Mouse (Mus musculus): ENCODE measurements around the gene Ung. TPM values are rescaled to one million over a fixed set of nuclear protein-coding genes. Genes with fewer than 3 reads are reported as not detected.

The Ung gene
- total and polyA plus RNA-seq, 2 experiments from 2014 or later = 6.7 to 9.1 TPM

DNA sequence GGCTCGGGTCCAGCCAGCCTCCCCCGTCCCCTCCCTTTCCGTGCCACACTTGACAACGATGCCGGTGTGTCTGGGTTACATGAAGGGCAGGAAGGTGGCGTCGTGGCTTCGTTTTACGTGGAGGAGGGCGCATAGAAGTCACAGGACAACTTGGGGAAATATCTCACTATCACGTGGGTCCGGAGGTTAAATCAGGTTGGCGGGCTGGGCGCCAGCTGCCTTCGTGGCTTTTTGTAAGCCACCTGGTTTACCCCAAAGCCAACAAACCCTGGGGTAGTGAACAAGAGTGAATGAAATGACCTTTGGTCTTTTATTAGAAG, 1.3 kb downstream of the Ung start:
- Histone ChIP-seq H3K4me2 (ENCODE audit: low read depth) (peak overlapping the region; percentile 94), H3K36me3 (ENCODE audit: insufficient read depth) (no peaks in the 10 kb centered on the region), H3K9me3 (ENCODE audit: low read length) (no peaks in the 10 kb centered on the region), H3K4me3 (ENCODE audit: low read depth, low read length) (peak overlapping the region; percentile 61), H3K27me3 (ENCODE audit: insufficient read depth, low read length) (no peaks in the 10 kb centered on the region), H3K27ac (ENCODE audit: low read depth, low read length) (peak overlapping the region; percentile 22; the same call in 1 of the 2 replicates), H3K9ac (peak overlapping the region; percentile 48), H3K4me1 (ENCODE audit: insufficient read depth) (peaks cover 4% of the 10 kb centered on the region; the same call in 1 of the 2 replicates)
- ATAC-seq (no peak), DNase-seq (peak; percentile 36)
- TF ChIP-seq CTCF (IDR thresholded peaks at IDR 0.05; ENCODE audit: low read depth) = no peak
- 2% methylated on average over 15 of the region's 15 CpGs for WGBS

DNA sequence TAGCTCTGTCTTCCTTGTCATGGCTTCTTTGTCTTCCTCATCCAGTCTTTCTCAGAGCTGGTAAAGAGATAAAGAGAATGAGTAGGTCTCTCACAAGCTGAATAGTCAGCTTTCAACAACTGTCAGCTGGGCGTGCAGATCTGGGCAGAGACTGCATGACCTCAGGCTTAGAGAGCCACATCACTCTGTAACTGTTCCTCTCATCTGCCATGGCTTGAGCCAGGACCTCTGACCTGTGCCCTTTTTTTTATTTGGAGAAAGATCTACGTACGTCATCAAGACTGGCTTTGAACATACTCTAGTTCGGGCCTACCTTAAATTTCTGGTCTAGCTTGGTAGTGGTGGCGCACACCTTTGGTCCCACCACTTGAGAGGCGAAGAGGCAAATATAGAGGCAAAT, 2.7 kb downstream of the Ung start:
- 91% methylated on average over 6 of the region's 6 CpGs for WGBS
- ATAC-seq (no peak), DNase-seq (no peak)
- Histone ChIP-seq H3K9me3 (ENCODE audit: low read length) (no peaks in the 10 kb centered on the region), H3K4me1 (ENCODE audit: insufficient read depth) (peaks cover 4% of the 10 kb centered on the region; the same call in 1 of the 2 replicates), H3K9ac (no peak overlapping the region), H3K36me3 (ENCODE audit: insufficient read depth) (peaks cover 4% of the 10 kb centered on the region; the same call in 1 of the 2 replicates), H3K4me3 (ENCODE audit: low read depth, low read length) (no peak overlapping the region), H3K27ac (ENCODE audit: low read depth, low read length) (no peak overlapping the region), H3K4me2 (ENCODE audit: low read depth) (no peak overlapping the region), H3K27me3 (ENCODE audit: insufficient read depth, low read length) (no peaks in the 10 kb centered on the region)
- TF ChIP-seq CTCF (IDR thresholded peaks at IDR 0.05; ENCODE audit: low read depth) = no peak

DNA sequence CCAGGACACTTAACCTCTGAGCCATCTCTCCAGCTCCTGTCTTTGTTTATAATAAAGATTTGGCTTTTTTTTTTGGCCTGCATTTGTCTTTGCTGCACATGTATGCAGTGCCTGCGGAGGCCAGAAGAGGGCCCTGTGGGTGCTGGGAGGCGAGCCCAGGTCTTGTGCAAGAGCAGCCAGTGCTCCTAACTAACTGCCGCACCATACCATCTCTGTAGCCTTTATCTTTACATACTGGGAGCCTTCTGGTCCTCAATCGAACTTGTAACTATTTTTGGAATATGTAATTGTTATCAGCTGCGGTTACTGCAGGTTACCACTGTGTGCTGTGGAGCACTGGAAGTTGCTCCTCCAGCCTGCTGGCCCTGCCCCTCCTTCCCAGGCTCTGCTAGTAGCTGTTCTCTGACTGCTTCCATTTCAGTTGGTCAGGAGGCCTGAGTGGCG, 3.9 kb downstream of the Ung start:
- Histone ChIP-seq H3K9me3 (ENCODE audit: low read length) (no peaks in the 10 kb centered on the region), H3K4me2 (ENCODE audit: low read depth) (no peak overlapping the region), H3K4me1 (ENCODE audit: insufficient read depth) (peaks cover 4% of the 10 kb centered on the region; the same call in 1 of the 2 replicates), H3K36me3 (ENCODE audit: insufficient read depth) (peaks cover 4% of the 10 kb centered on the region; the same call in 1 of the 2 replicates), H3K27me3 (ENCODE audit: insufficient read depth, low read length) (no peaks in the 10 kb centered on the region), H3K9ac (no peak overlapping the region), H3K4me3 (ENCODE audit: low read depth, low read length) (no peak overlapping the region), H3K27ac (ENCODE audit: low read depth, low read length) (no peak overlapping the region)
- 54% methylated on average over 6 of the region's 6 CpGs for WGBS
- DNase-seq (peak; percentile 25), ATAC-seq (no peak)
- TF ChIP-seq CTCF (IDR thresholded peaks at IDR 0.05; ENCODE audit: low read depth) = peak; percentile 62

DNA sequence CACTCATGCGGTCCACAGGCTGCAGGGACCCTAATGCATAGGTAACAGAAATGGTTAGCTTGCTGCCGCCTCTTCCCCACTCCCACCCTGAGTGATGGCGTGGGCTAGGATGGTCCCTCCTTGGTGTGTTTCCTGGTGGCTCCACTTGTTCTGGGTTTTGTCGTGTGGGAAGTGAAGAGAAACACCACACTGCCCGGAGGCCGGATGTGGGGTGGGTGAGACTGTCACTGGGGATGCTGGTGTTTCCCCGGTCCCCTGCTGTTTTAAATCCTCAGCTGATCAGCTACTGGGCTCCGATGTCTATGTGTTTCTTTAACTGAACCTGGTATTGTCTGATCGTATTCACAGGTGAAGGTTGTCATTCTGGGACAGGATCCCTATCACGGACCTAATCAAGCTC, 5.3 kb downstream of the Ung start:
- 91% methylated on average over 10 of the region's 10 CpGs for WGBS
- no peak for DNase-seq
- Histone ChIP-seq H3K9ac (no peak overlapping the region), H3K27me3 (ENCODE audit: insufficient read depth, low read length) (no peaks in the 10 kb centered on the region), H3K27ac (ENCODE audit: low read depth, low read length) (no peak overlapping the region), H3K9me3 (ENCODE audit: low read length) (no peaks in the 10 kb centered on the region), H3K4me3 (ENCODE audit: low read depth, low read length) (no peak overlapping the region), H3K4me1 (ENCODE audit: insufficient read depth) (peaks cover 4% of the 10 kb centered on the region; the same call in 1 of the 2 replicates), H3K36me3 (ENCODE audit: insufficient read depth) (peaks cover 4% of the 10 kb centered on the region; the same call in 1 of the 2 replicates), H3K4me2 (ENCODE audit: low read depth) (no peak overlapping the region)
- TF ChIP-seq CTCF (IDR thresholded peaks at IDR 0.05; ENCODE audit: low read depth) = no peak
- no peak for ATAC-seq

DNA sequence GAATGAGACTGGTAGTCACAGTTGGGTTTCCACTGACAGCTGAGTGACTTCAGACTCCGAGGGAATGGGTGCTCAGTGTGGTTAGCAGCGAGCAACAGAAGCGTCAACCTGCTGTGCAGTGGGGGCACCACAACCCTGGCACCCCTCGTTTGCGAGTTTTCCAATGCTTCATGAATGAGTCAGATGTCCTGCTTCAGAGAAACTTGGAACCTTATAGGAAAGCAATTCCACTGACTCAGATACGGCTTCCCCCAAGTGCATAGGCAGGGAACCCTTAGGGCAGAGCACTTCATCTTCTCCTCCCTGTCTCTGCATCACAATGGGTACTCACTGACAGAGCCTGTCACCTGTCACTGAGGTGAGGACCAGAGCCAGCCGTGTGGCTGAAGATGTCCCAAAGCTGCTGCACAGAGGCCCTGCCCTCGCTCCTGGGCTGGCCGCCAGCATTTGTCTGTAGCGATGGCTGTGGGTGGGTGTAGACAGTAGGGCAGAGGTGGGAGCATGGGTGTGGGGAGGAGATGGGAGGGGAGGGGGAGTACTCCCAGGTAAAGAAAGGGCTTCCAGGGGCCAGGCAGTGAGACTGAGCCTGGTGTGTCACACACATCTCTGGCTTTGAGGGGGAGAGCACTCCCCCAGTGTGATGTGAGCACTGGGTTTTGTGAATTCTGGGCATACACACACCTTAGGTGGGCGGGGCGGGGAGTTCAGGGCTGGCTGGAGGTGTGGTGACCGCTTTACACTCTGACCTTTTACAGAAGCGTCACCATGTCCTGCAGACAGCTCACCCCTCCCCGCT, 7.5 kb downstream of the Ung start:
- WGBS = 70% methylated on average over 15 of the region's 15 CpGs
- ATAC-seq = no peak
- Histone ChIP-seq H3K27ac (ENCODE audit: low read depth, low read length) (peak overlapping the region; percentile 77; the same call in 1 of the 2 replicates), H3K4me3 (ENCODE audit: low read depth, low read length) (no peak overlapping the region), H3K4me1 (ENCODE audit: insufficient read depth) (no peaks in the 10 kb centered on the region), H3K9ac (no peak overlapping the region), H3K9me3 (ENCODE audit: low read length) (no peaks in the 10 kb centered on the region), H3K4me2 (ENCODE audit: low read depth) (no peak overlapping the region), H3K27me3 (ENCODE audit: insufficient read depth, low read length) (no peaks in the 10 kb centered on the region), H3K36me3 (ENCODE audit: insufficient read depth) (peaks cover 4% of the 10 kb centered on the region; the same call in 1 of the 2 replicates)
- DNase-seq = no peak
- TF ChIP-seq CTCF (IDR thresholded peaks at IDR 0.05; ENCODE audit: low read depth) = no peak

DNA sequence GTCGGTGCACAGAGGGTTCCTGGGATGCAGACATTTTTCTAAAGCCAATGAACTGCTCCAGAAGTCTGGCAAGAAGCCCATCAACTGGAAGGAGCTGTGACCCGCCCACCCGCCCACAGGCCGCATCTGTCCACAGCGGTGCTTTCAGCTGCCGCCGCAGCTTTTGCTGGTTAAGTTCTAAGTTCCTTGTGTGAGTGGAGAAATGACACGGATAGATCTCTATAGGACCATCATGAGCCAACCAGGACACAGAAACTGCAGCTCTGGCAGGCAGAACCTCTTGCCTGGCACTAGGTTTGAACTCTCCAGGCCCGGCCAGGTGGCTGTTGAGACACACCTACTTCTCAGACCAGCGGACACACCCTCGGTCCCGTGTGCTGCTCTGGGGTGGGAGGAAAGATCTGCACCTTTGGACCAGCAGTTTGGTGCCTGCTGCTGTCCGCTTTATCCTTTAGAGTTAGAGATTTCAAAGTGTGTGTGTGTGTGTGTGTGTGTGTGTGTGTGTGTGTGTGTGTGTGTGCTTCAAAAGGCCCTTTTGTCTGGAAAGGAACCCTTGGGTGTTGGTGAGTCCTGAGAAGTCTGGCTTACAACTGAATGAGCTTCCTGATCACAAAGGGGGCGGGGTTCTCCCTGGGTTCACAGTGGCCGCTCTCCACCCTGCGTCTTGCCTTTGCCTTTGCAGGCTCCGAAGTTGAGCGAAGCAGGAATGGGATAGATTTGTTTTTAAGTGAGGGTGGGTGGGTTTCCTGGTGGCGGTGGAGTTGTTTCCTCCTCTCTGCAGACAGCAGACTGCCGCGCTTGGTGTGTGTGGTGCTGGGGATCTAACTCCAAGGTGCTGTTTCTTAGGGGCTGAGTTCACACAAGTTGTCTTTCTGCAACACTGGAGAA, 8.3 kb downstream of the Ung start:
- no peak overlapping the region for H3K4me3 ChIP-seq (ENCODE audit: low read depth, low read length)
- H3K36me3 ChIP-seq (ENCODE audit: insufficient read depth) = peaks cover 4% of the 10 kb centered on the region; the same call in 1 of the 2 replicates
- no peak for TF ChIP-seq CTCF (IDR thresholded peaks at IDR 0.05; ENCODE audit: low read depth)
- ATAC-seq (peak; percentile 52), DNase-seq (peak; percentile 36)
- no peaks in the 10 kb centered on the region for H3K4me1 ChIP-seq (ENCODE audit: insufficient read depth)
- no peak overlapping the region for H3K9ac ChIP-seq
- WGBS = 43% methylated on average over 21 of the region's 21 CpGs
- H3K27me3 ChIP-seq (ENCODE audit: insufficient read depth, low read length) = no peaks in the 10 kb centered on the region
- peak overlapping the region; percentile 77 for H3K27ac ChIP-seq (ENCODE audit: low read depth, low read length)
- H3K4me2 ChIP-seq (ENCODE audit: low read depth) = peak overlapping the region; percentile 15; the same call in 1 of the 2 replicates
- H3K9me3 ChIP-seq (ENCODE audit: low read length) = no peaks in the 10 kb centered on the region
